In the genomic region with DNA sequence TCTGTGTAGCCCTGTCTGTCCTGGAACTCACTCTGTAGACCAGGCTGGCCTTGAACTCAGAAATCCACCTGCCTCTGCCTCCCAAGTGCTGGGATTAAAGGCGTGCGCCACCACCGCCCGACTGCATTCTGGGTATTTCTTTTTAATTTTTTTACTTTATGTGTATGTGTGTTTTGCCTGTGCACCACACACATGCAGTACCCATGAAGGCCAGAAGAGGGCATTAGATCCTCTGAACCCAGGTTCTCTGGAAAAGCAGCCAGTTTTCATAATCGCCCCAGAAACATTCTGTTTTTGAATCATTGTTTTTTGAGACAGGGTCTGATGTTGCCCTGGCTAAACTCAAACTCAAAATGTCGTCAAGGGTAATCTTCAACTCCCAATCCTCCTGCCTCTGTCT, we compare ENCODE assay signal across 9 mouse cellular contexts. TPM values are rescaled to one million over a fixed set of nuclear protein-coding genes. Genes with fewer than 3 reads are reported as not detected.
A peak's percentile ranks its signal among the peaks of the same experiment; 100 is the strongest.
DNase-seq lines count a peak whose midpoint lies in the region; ATAC-seq lines count a peak whose summit lies in the region.
"Had no signal": no experiment of that assay in that cellular context is flagged by ENCODE, and none has a peak within 500 bp of the region (broad histone marks: within the 10 kb centered on the region; RNA-seq: fewer than 3 reads in every experiment).

No protein-coding gene starts in this region.

- no peak overlapping the region for H3K4me3 ChIP-seq in neural tube, embryonic 15.5 days (replicated peaks)
- H3K4me3 ChIP-seq: embryonic facial prominence, embryonic 13.5 days had no signal

- H3K27me3 ChIP-seq in neural tube, embryonic 15.5 days (replicated peaks): no peaks in the 10 kb centered on the region
- H3K27me3 ChIP-seq: embryonic facial prominence, embryonic 13.5 days had no signal

- no peaks in the 10 kb centered on the region for H3K36me3 ChIP-seq in neural tube, embryonic 15.5 days
- H3K36me3 ChIP-seq: embryonic facial prominence, embryonic 13.5 days had no signal

- H3K9ac ChIP-seq in neural tube, embryonic 15.5 days (replicated peaks): no peak overlapping the region
- H3K9ac ChIP-seq: embryonic facial prominence, embryonic 13.5 days had no signal

- H3K27ac ChIP-seq in neural tube, embryonic 15.5 days (replicated peaks): no peak overlapping the region
- H3K27ac ChIP-seq: embryonic facial prominence, embryonic 13.5 days had no signal

- H3K9me3 ChIP-seq in neural tube, embryonic 15.5 days (replicated peaks): no peaks in the 10 kb centered on the region
- H3K9me3 ChIP-seq: embryonic facial prominence, embryonic 13.5 days had no signal

- peak; percentile 44 for DNase-seq in gastrocnemius, postnatal 10 days
- no peak for DNase-seq in gastrocnemius, postnatal 25 days
- DNase-seq in neural tube, embryonic 10.5 days (ENCODE audit: extremely low spot score, low spot score): peak; percentile 44
- peak; percentile 33 to 48 for DNase-seq in adrenal gland, postnatal 36 days
- peak; percentile 45 to 74 for DNase-seq in kidney, postnatal 25 days
- DNase-seq in retina, postnatal 7 days (ENCODE audit: low read depth, low spot score): peak; percentile 17
- no peak for DNase-seq in urinary bladder, postnatal 36 days (ENCODE audit: low spot score in 2 of 2)

- no peak overlapping the region for H3K4me2 ChIP-seq in neural tube, embryonic 15.5 days
- H3K4me2 ChIP-seq: embryonic facial prominence, embryonic 13.5 days had no signal

- WGBS in neural tube, embryonic 15.5 days: 71% methylated on average over 6 of the region's 6 CpGs

- no peaks in the 10 kb centered on the region for H3K4me1 ChIP-seq in neural tube, embryonic 15.5 days

- no peak for ATAC-seq in neural tube, embryonic 15.5 days (ENCODE audit: low FRiP score)

RNA-seq across cellular contexts. Expression of gene Wdr45b, which starts 15.4 kb away (rescaled TPM):
- total RNA-seq in gastrocnemius, postnatal 10 days (2021): 10 to 100 TPM; 40.7 to 45.4 TPM
- total RNA-seq in gastrocnemius, postnatal 25 days (2021): 10 to 100 TPM; 17.9 to 18.4 TPM
- 84.2 and 86.4 TPM in 2 replicates for polyA plus RNA-seq in neural tube, embryonic 15.5 days (2015; fragmentation: Nextera tagmentation; extraction: Ambion mirVana)
- total RNA-seq in adrenal gland, postnatal 36 days (2021): 10 to 100 TPM; 56.7 to 67.2 TPM

RNA-seq across cellular contexts. Expression of gene Rab40b, which starts 18.4 kb away (rescaled TPM):
- 10 to 100 TPM; 23.8 to 27.4 TPM for total RNA-seq in gastrocnemius, postnatal 10 days (2021)
- total RNA-seq in gastrocnemius, postnatal 25 days (2021): 10 to 100 TPM; 10.4 to 11.6 TPM
- polyA plus RNA-seq in neural tube, embryonic 15.5 days (2015; fragmentation: Nextera tagmentation; extraction: Ambion mirVana): 15.5 and 18.4 TPM in 2 replicates
- 1 to 10 TPM; 5.6 to 6.7 TPM for total RNA-seq in adrenal gland, postnatal 36 days (2021)

RNA-seq across cellular contexts. Expression of gene Fn3krp, which starts 51.6 kb away (rescaled TPM):
- 1 to 10 TPM; 6.1 to 8.1 TPM for total RNA-seq in gastrocnemius, postnatal 10 days (2021)
- total RNA-seq in gastrocnemius, postnatal 25 days (2021): 1 to 10 TPM; 3.5 to 4.4 TPM
- polyA plus RNA-seq in neural tube, embryonic 15.5 days (2015; fragmentation: Nextera tagmentation; extraction: Ambion mirVana): 9.7 and 9.9 TPM in 2 replicates
- total RNA-seq in adrenal gland, postnatal 36 days (2021): 10 to 100 TPM; 15.1 to 17.8 TPM

Comparison
In these comparisons a context has a peak if more than half of its experiments do, and no peak if none do; other contexts are left out.
1. DNase-seq: peak in gastrocnemius, postnatal 10 days (single experiment), neural tube, embryonic 10.5 days (single experiment), adrenal gland, postnatal 36 days (2 of 2), kidney, postnatal 25 days (2 of 2) and retina, postnatal 7 days (single experiment); none in gastrocnemius, postnatal 25 days (single experiment) and urinary bladder, postnatal 36 days (0 of 2).